Mouse (Mus musculus): Measurements from ENCODE around the gene Hadh. TPM values are rescaled to one million over a fixed set of nuclear protein-coding genes. Genes with fewer than 3 reads are reported as not detected.
A peak's percentile ranks its signal among the peaks of the same experiment; 100 is the strongest.

Gene Hadh
- 39.6 and 40.5 TPM in 2 replicates for polyA plus RNA-seq (2012; rRNA removed)

GRCm38 (mm10) chr3:131271559-131272373, at the start of gene Hadh:
Gene Hadh, minus strand, starts transcription at chr3:131272101.
- peak; percentile 38; the same call in 1 of the 2 replicates for TF ChIP-seq POLR2A (IDR thresholded peaks at IDR 0.05; ENCODE audit: borderline replicate concordance, insufficient read depth, low read length)
- TF ChIP-seq CTCF (IDR thresholded peaks at IDR 0.05; ENCODE audit: borderline replicate concordance, insufficient read depth, low read depth, low read length) = no peak
- under 1% methylated on average over 53 of the region's 54 CpGs for WGBS
- no peaks in the 10 kb centered on the region for H3K27me3 ChIP-seq (ENCODE audit: control insufficient read depth, insufficient read depth, low read length)
- H3K4me3 ChIP-seq (replicated peaks; ENCODE audit: insufficient read depth, low read depth, low read length) = peak within 1 kb of the TSS; percentile 94
- no peak within 1 kb of the TSS for H3K27ac ChIP-seq (ENCODE audit: insufficient read depth, low read length)
- no peaks in the 10 kb centered on the region for H3K4me1 ChIP-seq (ENCODE audit: control insufficient read depth, insufficient read depth, low read length)
- DNase-seq = peak; percentile 74 to 76

- Histone ChIP-seq H3K27ac (ENCODE audit: insufficient read depth, low read length) (no peak overlapping the region), H3K4me1 (ENCODE audit: control insufficient read depth, insufficient read depth, low read length) (peaks cover 4% of the 10 kb centered on the region; the same call in 1 of the 2 replicates), H3K27me3 (ENCODE audit: control insufficient read depth, insufficient read depth, low read length) (no peaks in the 10 kb centered on the region), H3K4me3 (replicated peaks; ENCODE audit: insufficient read depth, low read depth, low read length) (no peak overlapping the region)
- TF ChIP-seq POLR2A (IDR thresholded peaks at IDR 0.05; ENCODE audit: borderline replicate concordance, insufficient read depth, low read length) = no peak
- TF ChIP-seq CTCF (IDR thresholded peaks at IDR 0.05; ENCODE audit: borderline replicate concordance, insufficient read depth, low read depth, low read length) = peak; percentile 85
- WGBS = 5% methylated on average over 3 of the region's 3 CpGs
- DNase-seq = peak; percentile 75 to 80
Measured at GRCm38 (mm10) chr3:131320184-131320583, 48.3 kb upstream of the Hadh start.

GRCm38 (mm10) chr3:131318211-131318610, 46.3 kb upstream of the Hadh start:
- 59% methylated on average over 2 of the region's 2 CpGs for WGBS
- Histone ChIP-seq H3K4me3 (replicated peaks; ENCODE audit: insufficient read depth, low read depth, low read length) (no peak overlapping the region), H3K27me3 (ENCODE audit: control insufficient read depth, insufficient read depth, low read length) (no peaks in the 10 kb centered on the region), H3K4me1 (ENCODE audit: control insufficient read depth, insufficient read depth, low read length) (peaks cover 4% of the 10 kb centered on the region; the same call in 1 of the 2 replicates), H3K27ac (ENCODE audit: insufficient read depth, low read length) (no peak overlapping the region)
- TF ChIP-seq POLR2A (IDR thresholded peaks at IDR 0.05; ENCODE audit: borderline replicate concordance, insufficient read depth, low read length) = no peak
- TF ChIP-seq CTCF (IDR thresholded peaks at IDR 0.05; ENCODE audit: borderline replicate concordance, insufficient read depth, low read depth, low read length) = no peak
- no peak for DNase-seq

- no peak for TF ChIP-seq CTCF (IDR thresholded peaks at IDR 0.05; ENCODE audit: borderline replicate concordance, insufficient read depth, low read depth, low read length)
- no peak for TF ChIP-seq POLR2A (IDR thresholded peaks at IDR 0.05; ENCODE audit: borderline replicate concordance, insufficient read depth, low read length)
- Histone ChIP-seq H3K27me3 (ENCODE audit: control insufficient read depth, insufficient read depth, low read length) (no peaks in the 10 kb centered on the region), H3K4me1 (ENCODE audit: control insufficient read depth, insufficient read depth, low read length) (peaks cover 4% of the 10 kb centered on the region; the same call in 1 of the 2 replicates), H3K4me3 (replicated peaks; ENCODE audit: insufficient read depth, low read depth, low read length) (no peak overlapping the region), H3K27ac (ENCODE audit: insufficient read depth, low read length) (no peak overlapping the region)
- DNase-seq = no peak
- 85% methylated on average over 1 of the region's 1 CpGs for WGBS
Measured at GRCm38 (mm10) chr3:131317126-131317525, 45.2 kb upstream of the Hadh start.

- WGBS = 47% methylated on average over 4 of the region's 4 CpGs
- TF ChIP-seq POLR2A (IDR thresholded peaks at IDR 0.05; ENCODE audit: borderline replicate concordance, insufficient read depth, low read length) (no peak), CTCF (IDR thresholded peaks at IDR 0.05; ENCODE audit: borderline replicate concordance, insufficient read depth, low read depth, low read length) (no peak)
Measured at GRCm38 (mm10) chr3:131315957-131316510, 44.1 kb upstream of the Hadh start.

GRCm38 (mm10) chr3:131312340-131312739, 40.4 kb upstream of the Hadh start:
- no peak for TF ChIP-seq POLR2A (IDR thresholded peaks at IDR 0.05; ENCODE audit: borderline replicate concordance, insufficient read depth, low read length)
- TF ChIP-seq CTCF (IDR thresholded peaks at IDR 0.05; ENCODE audit: borderline replicate concordance, insufficient read depth, low read depth, low read length) = no peak
- WGBS = 90% methylated on average over 9 of the region's 9 CpGs
- no peaks in the 10 kb centered on the region; the same call in 1 of the 2 replicates for H3K27me3 ChIP-seq (ENCODE audit: control insufficient read depth, insufficient read depth, low read length)
- no peaks in the 10 kb centered on the region for H3K4me1 ChIP-seq (ENCODE audit: control insufficient read depth, insufficient read depth, low read length)
- H3K27ac ChIP-seq (ENCODE audit: insufficient read depth, low read length) = no peak overlapping the region
- H3K4me3 ChIP-seq (replicated peaks; ENCODE audit: insufficient read depth, low read depth, low read length) = no peak overlapping the region
- DNase-seq = no peak

More at GRCm38 (mm10) chr3:131315957-131316510, 44.1 kb upstream of the Hadh start:
- H3K27ac ChIP-seq (ENCODE audit: insufficient read depth, low read length) = no peak overlapping the region
- no peak for DNase-seq
- H3K27me3 ChIP-seq (ENCODE audit: control insufficient read depth, insufficient read depth, low read length) = no peaks in the 10 kb centered on the region
- no peak overlapping the region for H3K4me3 ChIP-seq (replicated peaks; ENCODE audit: insufficient read depth, low read depth, low read length)
- H3K4me1 ChIP-seq (ENCODE audit: control insufficient read depth, insufficient read depth, low read length) = peaks cover 4% of the 10 kb centered on the region; the same call in 1 of the 2 replicates

- Histone ChIP-seq H3K27me3 (ENCODE audit: control insufficient read depth, insufficient read depth, low read length) (no peaks in the 10 kb centered on the region; the same call in 1 of the 2 replicates), H3K4me3 (replicated peaks; ENCODE audit: insufficient read depth, low read depth, low read length) (no peak overlapping the region), H3K27ac (ENCODE audit: insufficient read depth, low read length) (no peak overlapping the region), H3K4me1 (ENCODE audit: control insufficient read depth, insufficient read depth, low read length) (no peaks in the 10 kb centered on the region)
- TF ChIP-seq POLR2A (IDR thresholded peaks at IDR 0.05; ENCODE audit: borderline replicate concordance, insufficient read depth, low read length) (no peak), CTCF (IDR thresholded peaks at IDR 0.05; ENCODE audit: borderline replicate concordance, insufficient read depth, low read depth, low read length) (no peak)
- no peak for DNase-seq
- 92% methylated on average over 4 of the region's 4 CpGs for WGBS
Measured at GRCm38 (mm10) chr3:131310572-131310971, 38.7 kb upstream of the Hadh start.
